Mouse (Mus musculus): Measurements from ENCODE around the gene Tmem184b. TPM values are rescaled to one million over a fixed set of nuclear protein-coding genes. Genes with fewer than 3 reads are reported as not detected.

The Tmem184b gene
- 10 to 100 TPM; 18.6 to 28.1 (median 21.8) TPM for total RNA-seq (2022)

GRCm38 (mm10) chr15:79402836-79403762 lies at the start of gene Tmem184b:
Gene Tmem184b (minus strand): TSS chr15:79403569.
- peak; percentile 82 to 84 for DNase-seq (ENCODE audit: low spot score in 2 of 2)

- DNase-seq (ENCODE audit: low spot score in 2 of 2) = no peak
These were observed 44.7 kb upstream of the Tmem184b start for GRCm38 (mm10) chr15:79448041-79448440.

GRCm38 (mm10) chr15:79445786-79446654 lies 42.7 kb upstream of the Tmem184b start:
- DNase-seq (ENCODE audit: low spot score in 2 of 2) = no peak

- DNase-seq (ENCODE audit: low spot score in 2 of 2) = no peak
These were observed 40.6 kb upstream of the Tmem184b start for GRCm38 (mm10) chr15:79443856-79444410.

- no peak for DNase-seq (ENCODE audit: low spot score in 2 of 2)
These were observed 39.7 kb upstream of the Tmem184b start for GRCm38 (mm10) chr15:79442961-79443518.

GRCm38 (mm10) chr15:79442257-79442611 lies 38.9 kb upstream of the Tmem184b start:
- no peak for DNase-seq (ENCODE audit: low spot score in 2 of 2)

GRCm38 (mm10) chr15:79441331-79442256 lies 38.2 kb upstream of the Tmem184b start:
- peak; percentile 74 to 79 for DNase-seq (ENCODE audit: low spot score in 2 of 2)

GRCm38 (mm10) chr15:79440651-79441330 lies 37.4 kb upstream of the Tmem184b start:
- no peak for DNase-seq (ENCODE audit: low spot score in 2 of 2)

- peak in 1 of 2 experiments; percentile 74 for DNase-seq (ENCODE audit: low spot score in 2 of 2)
These were observed 36.9 kb upstream of the Tmem184b start for GRCm38 (mm10) chr15:79440223-79440622.

- no peak for DNase-seq (ENCODE audit: low spot score in 2 of 2)
These were observed 36.0 kb upstream of the Tmem184b start for GRCm38 (mm10) chr15:79439386-79439785.

- no peak for DNase-seq (ENCODE audit: low spot score in 2 of 2)
These were observed 35.4 kb upstream of the Tmem184b start for GRCm38 (mm10) chr15:79438816-79439215.

GRCm38 (mm10) chr15:79438209-79438810 lies 34.9 kb upstream of the Tmem184b start:
- DNase-seq (ENCODE audit: low spot score in 2 of 2) = no peak

GRCm38 (mm10) chr15:79437541-79438208 lies 34.3 kb upstream of the Tmem184b start:
- DNase-seq (ENCODE audit: low spot score in 2 of 2) = no peak

GRCm38 (mm10) chr15:79436481-79436921 lies 33.1 kb upstream of the Tmem184b start:
- DNase-seq (ENCODE audit: low spot score in 2 of 2) = no peak

- DNase-seq (ENCODE audit: low spot score in 2 of 2) = no peak
These were observed 31.9 kb upstream of the Tmem184b start for GRCm38 (mm10) chr15:79435191-79435671.

- DNase-seq (ENCODE audit: low spot score in 2 of 2) = no peak
These were observed 29.5 kb upstream of the Tmem184b start for GRCm38 (mm10) chr15:79432892-79433291.

- DNase-seq (ENCODE audit: low spot score in 2 of 2) = no peak
These were observed 29.0 kb upstream of the Tmem184b start for GRCm38 (mm10) chr15:79432328-79432727.

GRCm38 (mm10) chr15:79431925-79432324 lies 28.6 kb upstream of the Tmem184b start:
- DNase-seq (ENCODE audit: low spot score in 2 of 2) = no peak
